Mouse (Mus musculus) granulocyte monocyte progenitor cell, adult 5-6 weeks (primary cell): ENCODE data around the gene Phospho1. TPM values are rescaled to one million over a fixed set of nuclear protein-coding genes. Genes with fewer than 3 reads are reported as not detected.
"Not testable (repeated sequence)": the region's sequence is repeated elsewhere in the genome, so short reads cannot be mapped to it uniquely, and the experiment has no call there.

Source experiments
- ATAC-seq: replicated peaks from 2 replicates; pipeline ENCODE4 v1.8.0; 2016; ENCODE audit warnings: mild to moderate bottlenecking, moderate TSS enrichment, inconsistent platforms; ENCODE audit not compliant: poor library complexity, severe bottlenecking
- total RNA-seq, 2 experiments: library from RNA; stranded (forward) in 1 of 2; stranded (reverse) in 1 of 2; fragments of 200-712, 200-1000 nt in 1 of 2; fragments of >200 nt in 1 of 2; fragmentation: Nextera tagmentation in 1 of 2; gene quantifications; 2 replicates each; pipeline ENCODE4 v1.2.3; 2014 to 2017

The Phospho1 gene
- total RNA-seq, 2 experiments from 2014 or later, result 0.41 TPM; not detected in 1

DNA sequence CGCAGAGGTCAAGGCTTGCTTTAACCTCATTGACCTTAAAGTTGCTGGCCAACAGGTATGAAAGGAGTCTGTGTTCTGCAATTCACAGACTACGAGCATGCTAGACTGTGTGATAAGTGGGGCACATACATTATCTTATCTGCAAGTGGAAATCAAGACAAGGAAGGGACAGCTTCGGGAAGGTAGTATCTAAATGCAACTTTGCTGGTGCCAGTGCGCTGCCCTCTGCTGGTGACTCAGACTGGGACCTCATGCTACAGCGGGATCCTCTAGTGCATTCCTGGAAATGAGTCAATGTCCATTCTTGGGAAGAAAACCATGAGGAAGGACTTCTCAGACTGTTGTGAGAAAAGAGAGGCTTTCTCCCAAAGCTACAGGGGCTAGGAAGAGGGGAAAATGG, 29.4 kb downstream of the Phospho1 start:
- 0 out of 2 replicates have a peak, but pooled peaks have one; percentile 23 for ATAC-seq

DNA sequence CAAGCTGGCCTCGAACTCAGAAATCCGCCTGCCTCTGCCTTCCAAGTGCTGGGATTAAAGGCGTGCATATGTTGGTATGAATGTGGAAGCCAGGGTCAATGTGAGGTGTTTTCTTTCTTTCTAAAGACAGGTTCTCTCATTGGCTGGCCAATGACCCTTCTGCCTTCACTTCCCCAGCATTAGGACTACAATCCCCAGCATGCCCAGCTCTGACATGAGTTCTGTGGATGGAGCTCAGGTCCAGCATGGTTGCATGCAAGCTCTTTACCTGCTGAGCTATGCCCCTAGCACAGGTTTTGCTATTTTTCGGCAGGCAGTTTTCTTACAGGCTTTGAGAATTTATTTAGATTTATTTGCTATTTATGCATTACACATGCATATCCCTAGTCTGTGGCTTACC, 33.0 kb downstream of the Phospho1 start:
- ATAC-seq, result no peak

DNA sequence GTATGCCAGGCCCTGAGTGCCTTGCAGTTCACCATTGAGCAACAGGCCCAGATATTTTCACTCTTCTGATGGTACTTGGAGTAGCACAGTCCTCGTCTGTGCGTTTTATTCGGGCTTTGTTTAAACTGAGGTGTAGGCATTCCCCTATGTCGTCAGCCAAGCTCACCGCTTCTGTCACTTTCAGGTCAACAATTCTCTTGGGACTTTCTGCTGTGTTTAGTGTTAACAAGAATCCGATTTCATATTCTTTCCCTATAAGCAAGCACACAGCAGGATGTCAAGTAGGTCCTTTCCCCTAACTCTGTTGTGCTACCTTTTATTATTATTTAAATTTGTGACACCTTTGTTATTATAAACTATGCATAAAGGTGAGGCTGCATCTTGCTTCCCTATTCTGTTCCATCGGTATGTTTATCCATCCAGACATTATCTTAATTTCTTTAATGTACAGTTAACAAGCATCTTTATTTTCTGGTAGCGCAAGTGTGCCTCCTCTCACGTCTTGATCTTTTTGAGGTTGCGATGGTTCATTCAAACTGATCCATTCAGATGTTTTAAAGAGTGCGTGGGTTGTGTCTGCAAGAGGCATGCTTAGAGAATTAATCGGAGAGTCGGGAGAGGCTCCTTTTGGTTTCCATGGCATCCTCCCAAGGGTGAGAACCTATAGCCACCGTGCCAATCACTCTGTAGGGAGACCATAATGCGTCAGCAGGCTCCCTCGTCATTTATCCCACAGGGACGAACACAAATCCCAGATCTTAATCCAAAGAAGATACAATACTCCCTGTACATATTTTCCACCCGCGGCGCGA, 33.6 kb downstream of the Phospho1 start:
- ATAC-seq, result no peak

DNA sequence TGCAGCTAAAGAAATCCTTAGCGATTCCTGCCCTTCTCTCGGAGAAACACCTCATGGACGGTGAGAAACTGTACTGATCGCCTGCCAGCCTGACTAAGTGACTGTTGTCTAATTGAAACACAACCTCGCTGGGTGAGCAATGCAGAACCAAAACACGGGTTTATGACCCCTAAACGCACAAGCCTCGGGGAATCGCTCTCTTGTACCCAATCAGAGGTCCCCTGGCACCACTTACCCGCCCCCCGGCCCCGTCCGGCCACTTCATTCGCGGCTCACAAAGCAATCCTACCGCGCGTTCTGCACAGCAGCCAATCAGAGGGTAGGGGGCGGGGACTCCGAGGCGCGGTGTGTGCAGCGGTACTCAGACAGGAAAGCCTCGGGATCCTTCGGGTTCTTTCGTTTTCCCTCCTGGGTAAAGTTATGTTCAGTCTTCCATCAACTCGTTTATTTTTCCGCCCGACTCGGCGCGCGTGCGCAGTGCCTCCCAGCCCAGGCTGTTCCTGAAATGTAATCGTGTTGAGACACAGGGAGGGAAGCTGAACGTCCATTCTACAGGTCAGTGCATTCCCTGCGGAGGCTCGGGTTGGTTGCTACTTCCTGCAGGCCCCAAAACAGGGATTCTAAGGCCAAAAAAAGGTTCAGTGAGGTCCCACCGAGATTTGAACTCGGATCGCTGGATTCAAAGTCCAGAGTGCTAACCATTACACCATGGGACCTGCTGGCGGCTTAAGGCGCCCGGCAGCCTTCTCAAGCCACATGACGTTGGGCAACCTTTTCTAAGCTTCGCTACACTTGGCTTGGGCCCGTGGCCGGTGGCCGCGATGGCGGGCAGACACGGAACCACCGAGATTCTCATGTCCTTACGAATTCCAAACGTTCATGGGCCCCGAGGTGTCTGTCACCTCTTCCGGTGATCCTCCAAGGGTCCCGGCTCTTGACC, 34.5 kb downstream of the Phospho1 start:
- ATAC-seq, result peak; percentile 95

DNA sequence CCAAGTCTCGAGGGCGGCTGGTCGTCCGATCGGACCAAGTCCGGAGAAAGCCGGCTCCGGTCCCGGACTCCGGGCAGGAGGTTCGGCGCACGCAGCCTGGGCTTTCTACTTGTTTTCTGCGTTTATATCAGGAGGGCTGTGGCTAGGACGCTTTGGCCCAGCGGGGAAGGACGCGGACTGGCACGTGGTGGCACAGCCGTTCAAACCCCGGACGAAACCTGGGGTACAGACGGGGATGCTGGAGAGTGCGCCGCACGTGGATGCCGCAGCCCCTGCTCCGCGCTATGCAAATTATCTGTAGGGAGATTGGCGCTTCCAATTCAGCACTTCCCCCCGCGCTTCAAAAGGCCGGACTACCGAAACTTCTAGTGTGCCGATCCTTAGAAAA, 35.2 kb downstream of the Phospho1 start:
- ATAC-seq, result peak; percentile 57

DNA sequence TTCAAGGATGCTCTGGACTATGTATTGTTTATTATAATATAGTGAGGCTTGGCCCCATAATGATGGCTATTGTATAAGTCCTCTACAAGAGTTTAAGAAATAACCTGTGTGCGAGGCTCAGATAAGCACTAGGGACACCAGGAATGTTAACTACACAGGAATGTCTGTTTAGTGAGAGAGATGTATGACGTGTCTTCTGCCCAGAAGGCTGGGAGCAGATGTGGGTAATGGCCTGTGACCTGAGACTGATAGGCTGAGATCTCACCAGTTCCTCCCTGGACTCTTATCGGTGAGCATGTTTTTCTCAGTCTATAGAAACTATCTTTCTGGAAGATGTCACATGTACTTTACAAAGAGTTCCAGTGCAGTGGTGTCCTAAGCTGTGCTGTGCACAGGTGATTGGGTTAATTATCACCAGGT, 35.8 kb downstream of the Phospho1 start:
- ATAC-seq, result no peak

DNA sequence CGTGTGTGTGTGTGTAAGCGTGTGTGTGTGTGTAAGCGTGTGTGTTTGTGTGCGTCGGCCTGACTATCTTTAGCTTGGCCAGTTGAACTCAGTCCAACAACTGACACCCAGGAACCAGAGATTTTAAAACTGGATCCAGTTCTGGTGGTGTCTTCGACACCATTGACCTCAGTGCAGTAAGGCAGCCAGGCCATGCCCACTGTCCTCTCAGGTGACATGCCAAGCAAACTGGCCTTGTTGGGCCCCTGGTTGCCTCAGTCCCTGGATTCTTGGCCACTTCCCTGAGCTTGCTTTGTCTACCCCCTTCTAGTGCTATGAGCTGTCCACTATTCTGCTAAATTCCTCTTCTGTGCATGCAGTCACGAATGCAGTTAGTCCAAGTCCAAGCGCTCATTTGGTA, 37.1 kb downstream of the Phospho1 start:
- no peak for ATAC-seq

DNA sequence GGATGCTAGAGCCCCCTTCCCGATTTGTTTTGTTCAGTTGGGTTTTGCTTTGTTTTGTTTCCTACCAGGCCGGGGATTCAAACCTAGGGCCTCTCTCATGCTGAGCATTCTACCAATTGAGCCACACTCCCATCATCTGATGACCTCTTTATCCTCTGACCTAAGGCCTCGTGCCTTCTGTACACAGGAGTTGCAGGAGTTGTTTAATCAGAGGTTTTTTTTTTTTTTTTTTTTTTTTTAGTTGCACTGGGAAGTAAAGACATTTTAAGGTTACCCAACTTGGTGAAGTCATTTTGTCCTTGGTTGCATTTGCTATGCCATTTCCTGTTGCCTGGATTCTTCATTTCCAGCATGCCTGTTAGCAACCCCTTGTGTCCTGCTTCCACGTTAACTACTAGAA, 45.1 kb downstream of the Phospho1 start:
- peak; percentile 53 for ATAC-seq

DNA sequence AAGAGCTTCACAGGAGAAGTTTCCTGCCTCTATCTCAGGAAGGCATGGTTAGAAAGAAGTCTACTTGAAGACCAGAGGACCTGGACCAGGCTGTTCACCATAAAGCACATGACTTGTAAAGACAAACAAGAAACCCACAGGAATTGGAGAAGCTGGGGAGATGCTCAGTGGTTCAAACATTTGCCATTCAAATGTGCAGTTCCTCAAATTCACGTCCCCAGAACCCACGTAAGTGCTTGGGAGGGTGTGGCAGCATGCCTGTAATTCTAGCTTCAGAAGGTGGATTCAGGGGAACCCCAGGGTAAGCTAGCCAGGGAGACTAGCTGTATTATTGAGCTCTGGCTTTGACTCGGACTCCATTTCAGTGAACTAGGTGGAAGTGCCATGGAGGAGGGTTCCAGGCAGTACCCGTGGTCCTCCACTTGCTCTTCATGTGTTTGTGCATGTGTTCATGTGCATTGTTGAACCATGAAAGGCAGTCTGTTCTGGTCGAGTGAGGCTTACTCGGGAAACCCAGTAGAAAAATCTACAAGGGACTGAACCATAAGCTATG, 45.7 kb downstream of the Phospho1 start:
- ATAC-seq, result peak; percentile 71

DNA sequence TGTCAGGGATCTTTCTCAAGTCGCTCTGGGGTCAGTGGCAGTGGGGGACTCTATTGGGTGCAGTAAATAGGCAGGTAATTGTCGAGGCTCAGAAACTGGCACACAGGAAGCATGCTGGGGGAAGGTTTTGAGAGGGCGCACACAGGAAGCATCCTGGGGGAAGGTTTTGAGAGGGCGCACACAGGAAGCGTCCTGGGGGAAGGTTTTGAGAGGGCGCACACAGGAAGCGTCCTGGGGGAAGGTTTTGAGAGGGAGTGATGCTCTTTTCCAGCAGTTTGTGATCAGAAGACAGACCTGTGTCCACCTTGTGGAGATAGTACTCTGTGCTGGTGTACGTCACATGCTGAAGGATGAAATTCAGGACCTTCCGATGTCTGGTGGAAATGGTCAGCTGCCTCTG, 51.5 kb downstream of the Phospho1 start:
- peak; percentile 73 for ATAC-seq

DNA sequence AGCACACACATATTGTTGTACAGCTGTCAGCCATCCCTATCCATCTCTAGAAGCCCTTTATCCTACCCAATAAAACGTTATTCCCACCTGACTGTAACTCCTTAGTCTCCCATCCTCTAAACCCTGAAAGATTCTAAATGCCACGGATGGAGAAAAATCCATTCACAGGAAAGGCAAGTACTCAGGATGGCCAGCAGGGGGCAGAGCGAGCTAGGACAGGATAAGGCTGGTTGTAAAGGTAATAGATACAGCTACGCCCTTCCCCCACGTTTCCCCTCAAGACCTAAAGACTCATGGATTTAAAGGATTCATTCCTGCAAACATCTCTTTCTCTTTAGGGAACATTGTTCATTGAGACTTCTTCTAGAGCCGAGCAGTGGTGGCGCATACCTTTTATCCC, 52.0 kb downstream of the Phospho1 start:
- peak; percentile 56; the same call in 1 of the 2 replicates for ATAC-seq

DNA sequence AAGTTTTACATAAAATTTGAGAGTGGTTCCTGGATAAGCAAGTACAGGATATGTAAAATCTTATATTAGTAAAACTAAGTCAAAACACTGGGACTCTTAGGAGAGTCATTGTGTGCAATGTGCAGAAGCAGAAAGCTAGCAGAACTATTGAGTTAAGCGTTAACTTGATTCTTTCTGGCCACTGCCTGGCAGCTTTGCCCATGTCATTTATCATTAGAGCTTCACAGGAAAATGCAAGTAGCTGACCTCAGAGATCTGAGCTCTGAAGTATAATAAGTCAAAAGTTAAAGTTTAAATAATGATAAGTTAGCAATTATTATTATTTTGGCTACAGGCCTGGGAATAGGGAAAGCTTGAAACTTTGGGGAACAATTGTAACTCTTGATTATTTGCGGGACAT, 55.6 kb downstream of the Phospho1 start:
- ATAC-seq, result not testable (repeated sequence)

Other genes with a start within 250 kb of the Phospho1 start
- gene Ngfr, start 236.8 kb upstream of the Phospho1 start, total RNA-seq (2014; fragmentation: Nextera tagmentation), result not detected in 2 replicates
- gene Ngfr, start 236.8 kb upstream of the Phospho1 start, total RNA-seq (2017), result not detected in 2 replicates
- 98.4 and 108 TPM in 2 replicates for gene Phb, start 157.5 kb upstream of the Phospho1 start, total RNA-seq (2014; fragmentation: Nextera tagmentation)
- 158 and 163 TPM in 2 replicates for gene Phb, start 157.5 kb upstream of the Phospho1 start, total RNA-seq (2017)
- gene Zfp652, start 111.8 kb upstream of the Phospho1 start, total RNA-seq (2014; fragmentation: Nextera tagmentation), result 39.1 and 39.4 TPM in 2 replicates
- 17.7 and 18.5 TPM in 2 replicates for gene Zfp652, start 111.8 kb upstream of the Phospho1 start, total RNA-seq (2017)
- gene B130006D01Rik, start 100.9 kb upstream of the Phospho1 start, total RNA-seq (2014; fragmentation: Nextera tagmentation), result 4.4 and 5.7 TPM in 2 replicates
- gene B130006D01Rik, start 100.9 kb upstream of the Phospho1 start, total RNA-seq (2017), result 1.0 and 1.2 TPM in 2 replicates
- 2.7 and 24.3 TPM in 2 replicates for gene Gngt2, start 12.7 kb downstream of the Phospho1 start, total RNA-seq (2014; fragmentation: Nextera tagmentation)
- gene Gngt2, start 12.7 kb downstream of the Phospho1 start, total RNA-seq (2017), result 7.7 and 13.4 TPM in 2 replicates
- gene Abi3, start 18.0 kb downstream of the Phospho1 start, total RNA-seq (2014; fragmentation: Nextera tagmentation), result 5.1 and 7.0 TPM in 2 replicates
- gene Abi3, start 18.0 kb downstream of the Phospho1 start, total RNA-seq (2017), result 1.9 and 2.4 TPM in 2 replicates
- not detected in 2 replicates for gene B4galnt2, start 90.4 kb downstream of the Phospho1 start, total RNA-seq (2014; fragmentation: Nextera tagmentation)
- gene B4galnt2, start 90.4 kb downstream of the Phospho1 start, total RNA-seq (2017), result not detected in 2 replicates
- not detected in 2 replicates for gene Igf2bp1, start 181.4 kb downstream of the Phospho1 start, total RNA-seq (2014; fragmentation: Nextera tagmentation)
- gene Igf2bp1, start 181.4 kb downstream of the Phospho1 start, total RNA-seq (2017), result under 0.01 TPM in 1 of 2 replicates, not detected in the other
- not detected in 2 replicates for gene Gip, start 200.0 kb downstream of the Phospho1 start, total RNA-seq (2014; fragmentation: Nextera tagmentation)
- not detected in 2 replicates for gene Gip, start 200.0 kb downstream of the Phospho1 start, total RNA-seq (2017)
- 88.7 and 94.9 TPM in 2 replicates for gene Snf8, start 210.4 kb downstream of the Phospho1 start, total RNA-seq (2014; fragmentation: Nextera tagmentation)
- gene Snf8, start 210.4 kb downstream of the Phospho1 start, total RNA-seq (2017), result 37.0 and 44.1 TPM in 2 replicates
- 29.1 and 34.1 TPM in 2 replicates for gene Ube2z, start 240.9 kb downstream of the Phospho1 start, total RNA-seq (2014; fragmentation: Nextera tagmentation)
- 17.2 and 20.8 TPM in 2 replicates for gene Ube2z, start 240.9 kb downstream of the Phospho1 start, total RNA-seq (2017)